Mouse (Mus musculus) ES-E14 (cell line): Measurements from ENCODE around the gene Ager.

Experiments used
- CHD2 ChIP-seq: IDR thresholded peaks from 2 replicates; pipeline ENCODE4 v1.6.1; 2014; ENCODE audit warnings: mild to moderate bottlenecking, low read depth, low read length, inconsistent platforms
- HCFC1 ChIP-seq: IDR thresholded peaks from 2 replicates; pipeline ENCODE4 v1.6.1; 2012; ENCODE audit warnings: low read length, inconsistent platforms, borderline replicate concordance; ENCODE audit not compliant: insufficient read depth
- MAFK ChIP-seq: IDR thresholded peaks from 2 replicates; pipeline ENCODE4 v1.6.1; 2014; ENCODE audit warnings: mild to moderate bottlenecking, low read depth, low read length, inconsistent platforms; ENCODE audit not compliant: insufficient read depth

GRCm38 (mm10) chr17:34632261-34632691 lies 34.6 kb downstream of the Ager start:
- TF ChIP-seq MAFK (no peak), CHD2 (no peak), HCFC1 (no peak)
